Mouse (Mus musculus) thymus, adult 18-20 months (tissue): ENCODE results near the gene Tcf3.

ENCODE experiments used
- DNase-seq, 2 experiments: peaks; one replicate each; pipeline ENCODE4 v3.0.0; 2022; ENCODE audit warnings: mixed read lengths in 2 of 2

The Tcf3 gene

GRCm38 (mm10) chr10:80385310-80385709, 48.1 kb downstream of the Tcf3 start:
- no peak for DNase-seq

GRCm38 (mm10) chr10:80384709-80385108, 48.7 kb downstream of the Tcf3 start:
- no peak for DNase-seq

- no peak for DNase-seq
These were observed 49.3 kb downstream of the Tcf3 start for GRCm38 (mm10) chr10:80384115-80384639.

GRCm38 (mm10) chr10:80383431-80383830, 50.0 kb downstream of the Tcf3 start:
- DNase-seq, result no peak

GRCm38 (mm10) chr10:80382641-80383365, 50.6 kb downstream of the Tcf3 start:
- no peak for DNase-seq

GRCm38 (mm10) chr10:80377716-80378115, 55.7 kb downstream of the Tcf3 start:
- no peak for DNase-seq

GRCm38 (mm10) chr10:80376160-80376559, 57.3 kb downstream of the Tcf3 start:
- DNase-seq, result peak; percentile 75 to 77

GRCm38 (mm10) chr10:80374063-80374462, 59.4 kb downstream of the Tcf3 start:
- DNase-seq, result no peak

- no peak for DNase-seq
These were observed 60.7 kb downstream of the Tcf3 start for GRCm38 (mm10) chr10:80372706-80373105.

- no peak for DNase-seq
These were observed 61.5 kb downstream of the Tcf3 start for GRCm38 (mm10) chr10:80371983-80372382.

- DNase-seq, result peak; percentile 52 to 71
These were observed 62.0 kb downstream of the Tcf3 start for GRCm38 (mm10) chr10:80371411-80371966.

- no peak for DNase-seq
These were observed 63.3 kb downstream of the Tcf3 start for GRCm38 (mm10) chr10:80369995-80370747.

- no peak for DNase-seq
These were observed 65.1 kb downstream of the Tcf3 start for GRCm38 (mm10) chr10:80368392-80368791.

- DNase-seq, result no peak
These were observed 65.5 kb downstream of the Tcf3 start for GRCm38 (mm10) chr10:80367954-80368353.

- DNase-seq, result no peak
These were observed 67.7 kb downstream of the Tcf3 start for GRCm38 (mm10) chr10:80365736-80366135.

GRCm38 (mm10) chr10:80363734-80364133, 69.7 kb downstream of the Tcf3 start:
- DNase-seq, result no peak
